Mouse (Mus musculus) olfactory bulb, adult 2 months (tissue): ENCODE results near the gene Gch1.

ENCODE experiments used
- CTCF ChIP-seq: fragments of 200-500 bp; IDR thresholded peaks from 2 replicates; pipeline ENCODE4 v1.5.1; 2012; ENCODE audit warnings: low read depth, mild to moderate bottlenecking, low read length, moderate library complexity; ENCODE audit not compliant: insufficient read depth
- POLR2A ChIP-seq: fragments of 200-500 bp; IDR thresholded peaks from 2 replicates; pipeline ENCODE4 v1.6.1; 2012; ENCODE audit warnings: mild to moderate bottlenecking, low read depth, low read length, moderate library complexity; ENCODE audit not compliant: insufficient read depth

DNA sequence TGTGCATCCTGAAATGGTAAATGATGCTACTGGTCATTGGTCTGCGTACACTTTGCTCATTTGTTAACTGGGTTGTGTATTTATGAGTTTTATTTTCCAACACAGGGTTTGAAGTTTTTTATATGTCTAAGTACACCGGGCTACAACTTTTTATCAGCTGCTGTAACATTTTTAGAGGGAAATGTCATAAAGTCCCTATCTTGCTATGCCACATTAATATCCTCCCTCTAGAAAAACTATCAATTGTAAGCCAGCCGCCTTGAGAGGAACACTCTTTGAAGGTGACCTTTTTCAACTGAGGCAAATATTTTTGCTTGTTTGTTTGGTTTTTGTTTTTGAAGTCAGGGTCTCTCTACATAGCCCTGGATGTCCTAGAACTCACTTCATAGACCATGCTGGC is 44.8 kb upstream of the Gch1 start:
- TF ChIP-seq POLR2A (no peak), CTCF (no peak)
